Mouse (Mus musculus) MEL-GATA-1-ER (cell line): ENCODE measurements at regions not wholly inside any gene's neighbourhood (a gene's known extent, or its start where the extent isn't known, plus 50 kb on each side); places are given as distances from the start of the nearest gene placed in this dataset.

ENCODE experiments used
- DNase-seq: peaks from one replicate; pipeline ENCODE4 v3.0.0-alpha.2; 2012; ENCODE audit warnings: low read depth; ENCODE audit errors: extremely low read depth

- no peak for DNase-seq
Observed at GRCm38 (mm10) chr1:35919840-35920734, 148.1 kb upstream of the Hs6st1 start.

- DNase-seq: no peak
Observed at GRCm38 (mm10) chr1:35924796-35925195, 143.4 kb upstream of the Hs6st1 start.

GRCm38 (mm10) chr1:35925301-35925700, 142.9 kb upstream of the Hs6st1 start:
- no peak for DNase-seq

- no peak for DNase-seq
Observed at GRCm38 (mm10) chr1:35926191-35927048, 141.8 kb upstream of the Hs6st1 start.

- DNase-seq: no peak
Observed at GRCm38 (mm10) chr1:35927049-35927415, 141.2 kb upstream of the Hs6st1 start.

- no peak for DNase-seq
Observed at GRCm38 (mm10) chr1:35930351-35930750, 137.8 kb upstream of the Hs6st1 start.

- no peak for DNase-seq
Observed at GRCm38 (mm10) chr1:35931056-35931455, 137.1 kb upstream of the Hs6st1 start.

- DNase-seq: no peak
Observed at GRCm38 (mm10) chr1:35933511-35933910, 134.7 kb upstream of the Hs6st1 start.

- DNase-seq: no peak
Observed at GRCm38 (mm10) chr1:35935099-35935651, 133.0 kb upstream of the Hs6st1 start.

- DNase-seq: no peak
Observed at GRCm38 (mm10) chr1:35936362-35937093, 131.7 kb upstream of the Hs6st1 start.

GRCm38 (mm10) chr1:35940236-35940635, 128.0 kb upstream of the Hs6st1 start:
- no peak for DNase-seq

- DNase-seq: no peak
Observed at GRCm38 (mm10) chr1:35941642-35942077, 126.5 kb upstream of the Hs6st1 start.

- no peak for DNase-seq
Observed at GRCm38 (mm10) chr1:35942222-35942621, 126.0 kb upstream of the Hs6st1 start.

- no peak for DNase-seq
Observed at GRCm38 (mm10) chr1:35943800-35944199, 124.4 kb upstream of the Hs6st1 start.

- DNase-seq: no peak
Observed at GRCm38 (mm10) chr1:35944376-35944775, 123.8 kb upstream of the Hs6st1 start.

GRCm38 (mm10) chr1:35944849-35945248, 123.4 kb upstream of the Hs6st1 start:
- DNase-seq: no peak

- DNase-seq: no peak
Observed at GRCm38 (mm10) chr1:35945596-35945995, 122.6 kb upstream of the Hs6st1 start.

GRCm38 (mm10) chr1:35948104-35948503, 120.1 kb upstream of the Hs6st1 start:
- no peak for DNase-seq

- no peak for DNase-seq
Observed at GRCm38 (mm10) chr1:35951082-35951481, 117.1 kb upstream of the Hs6st1 start.

- DNase-seq: no peak
Observed at GRCm38 (mm10) chr1:35953721-35954120, 114.5 kb upstream of the Hs6st1 start.
